Mouse (Mus musculus) hindbrain, postnatal 0 days (tissue): ENCODE measurements at regions not wholly inside any gene's neighbourhood (a gene's known extent, or its start where the extent isn't known, plus 50 kb on each side); places are given as distances from the start of the nearest gene placed in this dataset.

Source experiments
- ATAC-seq: fragments of 200-750 bp; cut with Nextera tagmentation; 2 replicates; pipeline ENCODE4 v1.8.0; 2017; ENCODE audit warnings: mild to moderate bottlenecking, moderate TSS enrichment, moderate library complexity
- DNase-seq: peaks from one replicate; pipeline ENCODE4 v3.0.0-alpha.2; 2015; ENCODE audit warnings: low spot score
- H3K27ac ChIP-seq: fragments of 300-500 bp; sonication (generic); 2 replicates; pipeline ENCODE4 v1.5.1; 2014; ENCODE audit warnings: mild to moderate bottlenecking
- H3K27me3 ChIP-seq: fragments of 300-500 bp; sonication (generic); 2 replicates; pipeline ENCODE4 v1.6.1; 2014; ENCODE audit warnings: low read length, mixed read lengths; ENCODE audit not compliant: insufficient read depth
- H3K36me3 ChIP-seq: fragments of 300-500 bp; sonication (generic); 2 replicates; pipeline ENCODE4 v1.6.1; 2014; ENCODE audit warnings: low read length, mixed read lengths; ENCODE audit not compliant: insufficient read depth
- H3K4me1 ChIP-seq: fragments of 300-500 bp; sonication (generic); 2 replicates; pipeline ENCODE4 v1.6.1; 2014; ENCODE audit warnings: antibody characterized with exemption, low read length, mixed read lengths; ENCODE audit not compliant: insufficient read depth
- H3K4me2 ChIP-seq: fragments of 300-500 bp; sonication (generic); 2 replicates; pipeline ENCODE4 v1.6.1; 2014; ENCODE audit warnings: low read depth, mild to moderate bottlenecking, low read length, moderate library complexity, mixed read lengths
- H3K4me3 ChIP-seq: fragments of 300-500 bp; sonication (generic); 2 replicates; pipeline ENCODE4 v1.5.1; 2014; ENCODE audit warnings: low read length
- H3K9ac ChIP-seq: fragments of 300-500 bp; sonication (generic); replicated peaks from 2 replicates; pipeline ENCODE4 v1.6.1; 2014; ENCODE audit warnings: mild to moderate bottlenecking, low read length, moderate library complexity, mixed read lengths
- H3K9me3 ChIP-seq: fragments of 300-500 bp; sonication (generic); 2 replicates; pipeline ENCODE4 v1.6.1; 2016; ENCODE audit warnings: low read length, mixed read lengths
- CTCF ChIP-seq: IDR thresholded peaks from 2 replicates; pipeline ENCODE4 v1.5.1; 2016; ENCODE audit warnings: antibody characterized with exemption, control low read depth, low read depth
- WGBS: fragments of 180-500 bp; shearing (Covaris S2); extraction: QIAGEN DNeasy Blood & Tissue Kit; methylation state at CpG from one replicate; pipeline ENCODE4 v1.1.7; 2014; 5-methylcytosine and 5-hydroxymethylcytosine counted together

- H3K36me3 ChIP-seq = no peaks in the 10 kb centered on the region
- no peaks in the 10 kb centered on the region for H3K27me3 ChIP-seq
- H3K4me2 ChIP-seq = no peak overlapping the region
- ATAC-seq = no peak
- no peak overlapping the region for H3K4me3 ChIP-seq
- no peak for TF ChIP-seq CTCF
- no peaks in the 10 kb centered on the region for H3K4me1 ChIP-seq
- no peak for DNase-seq
- no peaks in the 10 kb centered on the region for H3K9me3 ChIP-seq
- H3K9ac ChIP-seq = no peak overlapping the region
- WGBS = 67% methylated on average over 1 of the region's 1 CpGs
- H3K27ac ChIP-seq = no peak overlapping the region
Observed at GRCm38 (mm10) chr1:137461189-137461588, 500.9 kb upstream of the Nr5a2 start.

GRCm38 (mm10) chr1:137453446-137454208 is 493.4 kb upstream of the Nr5a2 start:
- no peak overlapping the region for H3K9ac ChIP-seq
- TF ChIP-seq CTCF = no peak
- ATAC-seq (peak; percentile 71), DNase-seq (peak; percentile 61)
- H3K4me1 ChIP-seq = 0 out of 2 replicates have a peak, but pooled peaks cover 3% of the 10 kb centered on the region
- H3K9me3 ChIP-seq = no peaks in the 10 kb centered on the region
- WGBS = 28% methylated on average over 7 of the region's 7 CpGs
- no peak overlapping the region for H3K4me2 ChIP-seq
- H3K27ac ChIP-seq = no peak overlapping the region; the same call in 1 of the 2 replicates
- H3K27me3 ChIP-seq = no peaks in the 10 kb centered on the region
- H3K36me3 ChIP-seq = no peaks in the 10 kb centered on the region
- no peak overlapping the region for H3K4me3 ChIP-seq

- WGBS = 74% methylated on average over 1 of the region's 1 CpGs
- no peak for TF ChIP-seq CTCF
- 0 out of 2 replicates have a peak, but pooled peaks cover 3% of the 10 kb centered on the region for H3K4me1 ChIP-seq
- H3K27ac ChIP-seq = no peak overlapping the region
- no peak overlapping the region for H3K9ac ChIP-seq
- no peaks in the 10 kb centered on the region for H3K9me3 ChIP-seq
- H3K4me2 ChIP-seq = no peak overlapping the region
- no peak overlapping the region for H3K4me3 ChIP-seq
- ATAC-seq (no peak), DNase-seq (no peak)
- H3K27me3 ChIP-seq = no peaks in the 10 kb centered on the region
- no peaks in the 10 kb centered on the region for H3K36me3 ChIP-seq
Observed at GRCm38 (mm10) chr1:137452749-137453148, 492.5 kb upstream of the Nr5a2 start.

- Histone ChIP-seq H3K9me3 (no peaks in the 10 kb centered on the region), H3K27ac (no peak overlapping the region), H3K36me3 (no peaks in the 10 kb centered on the region), H3K27me3 (no peaks in the 10 kb centered on the region), H3K4me3 (no peak overlapping the region), H3K4me1 (no peaks in the 10 kb centered on the region), H3K4me2 (no peak overlapping the region), H3K9ac (no peak overlapping the region)
- no peak for TF ChIP-seq CTCF
- no peak for DNase-seq
- whole genome bisulfite sequencing = 44% methylated on average over 3 of the region's 3 CpGs
- ATAC-seq = no peak
Observed at GRCm38 (mm10) chr1:137446497-137446896, 486.2 kb upstream of the Nr5a2 start.

GRCm38 (mm10) chr1:137428110-137428509 is 467.9 kb upstream of the Nr5a2 start:
- Histone ChIP-seq H3K27me3 (no peaks in the 10 kb centered on the region), H3K4me2 (no peak overlapping the region), H3K9me3 (no peaks in the 10 kb centered on the region), H3K9ac (no peak overlapping the region), H3K36me3 (no peaks in the 10 kb centered on the region), H3K4me3 (no peak overlapping the region), H3K4me1 (no peaks in the 10 kb centered on the region), H3K27ac (no peak overlapping the region)
- no peak for TF ChIP-seq CTCF
- no peak for DNase-seq
- ATAC-seq = no peak
- WGBS = 95% methylated on average over 1 of the region's 1 CpGs

GRCm38 (mm10) chr1:137418388-137418787 is 458.1 kb upstream of the Nr5a2 start:
- ATAC-seq = no peak
- no peak for DNase-seq
- Histone ChIP-seq H3K36me3 (no peaks in the 10 kb centered on the region), H3K4me2 (no peak overlapping the region), H3K9ac (no peak overlapping the region), H3K27me3 (no peaks in the 10 kb centered on the region), H3K27ac (no peak overlapping the region), H3K9me3 (no peaks in the 10 kb centered on the region), H3K4me1 (no peaks in the 10 kb centered on the region), H3K4me3 (no peak overlapping the region)
- 85% methylated on average over 3 of the region's 3 CpGs for WGBS
- no peak for TF ChIP-seq CTCF

GRCm38 (mm10) chr1:137396736-137397135 is 436.5 kb upstream of the Nr5a2 start:
- H3K27me3 ChIP-seq = no peaks in the 10 kb centered on the region
- TF ChIP-seq CTCF = no peak
- DNase-seq (no peak), ATAC-seq (no peak)
- no peak overlapping the region for H3K4me3 ChIP-seq
- no peaks in the 10 kb centered on the region for H3K4me1 ChIP-seq
- H3K27ac ChIP-seq = no peak overlapping the region
- no peaks in the 10 kb centered on the region for H3K36me3 ChIP-seq
- no peak overlapping the region for H3K4me2 ChIP-seq
- no peak overlapping the region for H3K9ac ChIP-seq
- H3K9me3 ChIP-seq = no peaks in the 10 kb centered on the region
